Mouse (Mus musculus): Measurements from ENCODE around the gene Prss36. TPM values are rescaled to one million over a fixed set of nuclear protein-coding genes. Genes with fewer than 3 reads are reported as not detected.

Prss36 gene
- polyA plus RNA-seq, 1 experiment from 2014 or later: 3.3 TPM

GRCm38 (mm10) chr7:127935748-127936159 is 10.8 kb downstream of the Prss36 start:
- TF ChIP-seq EP300 (IDR thresholded peaks at IDR 0.05; ENCODE audit: low read depth) (no peak), CTCF (IDR thresholded peaks at IDR 0.05; ENCODE audit: low read depth) (no peak)
- ATAC-seq: peak; percentile 35
- peak overlapping the region; percentile 69 for H3K9ac ChIP-seq (replicated peaks)
- H3K27ac ChIP-seq (ENCODE audit: low read depth): no peak overlapping the region
- H3K27me3 ChIP-seq (ENCODE audit: insufficient read depth, low read length): no peaks in the 10 kb centered on the region
- WGBS (ENCODE audit: insufficient replicate concordance): under 1% methylated on average over 38 of the region's 38 CpGs
- peak overlapping the region; percentile 98 for H3K4me2 ChIP-seq (ENCODE audit: low read depth, low read length)
- H3K4me1 ChIP-seq (ENCODE audit: insufficient read depth): peaks cover 25% of the 10 kb centered on the region
- H3K9me3 ChIP-seq (ENCODE audit: low read length): no peaks in the 10 kb centered on the region
- peak overlapping the region; percentile 61 for H3K4me3 ChIP-seq (ENCODE audit: low read depth, low read length)
- no peak for DNase-seq
- H3K36me3 ChIP-seq (replicated peaks; ENCODE audit: insufficient read depth, low read length): no peaks in the 10 kb centered on the region

- Histone ChIP-seq H3K4me1 (ENCODE audit: insufficient read depth) (peaks cover 25% of the 10 kb centered on the region), H3K9me3 (ENCODE audit: low read length) (no peaks in the 10 kb centered on the region), H3K4me3 (ENCODE audit: low read depth, low read length) (peak overlapping the region; percentile 61), H3K4me2 (ENCODE audit: low read depth, low read length) (peak overlapping the region; percentile 98), H3K27me3 (ENCODE audit: insufficient read depth, low read length) (no peaks in the 10 kb centered on the region), H3K9ac (replicated peaks) (peak overlapping the region; percentile 69), H3K27ac (ENCODE audit: low read depth) (peak overlapping the region; percentile 37; the same call in 1 of the 2 replicates), H3K36me3 (replicated peaks; ENCODE audit: insufficient read depth, low read length) (no peaks in the 10 kb centered on the region)
- DNase-seq (peak; percentile 95), ATAC-seq (peak; percentile 89)
- peak; percentile 100 for TF ChIP-seq CTCF (IDR thresholded peaks at IDR 0.05; ENCODE audit: low read depth)
- TF ChIP-seq EP300 (IDR thresholded peaks at IDR 0.05; ENCODE audit: low read depth): no peak
- WGBS (ENCODE audit: insufficient replicate concordance): 6% methylated on average over 31 of the region's 32 CpGs
Measured at GRCm38 (mm10) chr7:127935028-127935722, 11.3 kb downstream of the Prss36 start.

- H3K4me2 ChIP-seq (ENCODE audit: low read depth, low read length): no peak overlapping the region
- no peak for DNase-seq
Measured at GRCm38 (mm10) chr7:127934075-127934474, 12.4 kb downstream of the Prss36 start.

DNA sequence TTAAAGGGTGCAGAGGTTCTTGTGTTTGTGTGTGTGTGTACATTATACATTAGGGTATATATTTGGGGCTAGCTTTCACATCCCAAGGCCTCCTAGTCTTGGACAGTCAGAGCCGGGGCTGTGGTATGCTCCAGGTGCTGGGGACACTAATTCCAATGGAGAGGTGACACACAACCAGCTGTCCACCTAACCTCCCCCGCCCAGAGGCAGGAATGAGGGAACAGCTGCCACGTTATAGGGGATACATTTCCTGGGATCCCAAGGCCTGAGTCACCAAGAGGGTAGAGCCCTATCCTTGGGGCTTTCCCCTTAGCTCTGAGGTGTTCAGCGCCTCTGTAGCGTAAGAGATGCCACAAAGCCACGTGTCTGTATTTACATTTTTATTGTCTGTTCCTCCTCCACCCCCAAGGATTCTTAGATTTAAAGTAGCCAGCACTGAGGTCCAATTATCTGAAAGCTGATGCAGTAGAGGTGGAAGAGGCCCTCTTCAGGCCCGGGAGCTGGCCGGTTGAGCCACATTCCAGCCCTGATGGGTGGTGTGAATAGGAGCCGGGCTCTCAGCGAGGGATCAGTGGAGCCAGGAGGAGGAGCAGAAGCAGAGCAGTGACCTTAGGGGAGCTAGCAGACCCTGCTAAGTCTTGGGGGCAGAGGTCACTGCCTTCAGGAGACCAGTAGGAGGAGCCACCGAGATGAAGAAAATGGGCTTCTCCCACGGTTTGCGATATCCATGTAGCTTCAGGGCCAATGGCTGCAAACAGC is 14.1 kb downstream of the Prss36 start:
- Histone ChIP-seq H3K27ac (ENCODE audit: low read depth) (peak overlapping the region; percentile 86), H3K4me3 (ENCODE audit: low read depth, low read length) (no peak overlapping the region), H3K36me3 (replicated peaks; ENCODE audit: insufficient read depth, low read length) (no peaks in the 10 kb centered on the region), H3K27me3 (ENCODE audit: insufficient read depth, low read length) (no peaks in the 10 kb centered on the region), H3K9ac (replicated peaks) (no peak overlapping the region; the same call in 1 of the 2 replicates), H3K4me1 (ENCODE audit: insufficient read depth) (peaks cover 34% of the 10 kb centered on the region), H3K9me3 (ENCODE audit: low read length) (no peaks in the 10 kb centered on the region), H3K4me2 (ENCODE audit: low read depth, low read length) (peak overlapping the region; percentile 57; the same call in 1 of the 2 replicates)
- WGBS (ENCODE audit: insufficient replicate concordance): 47% methylated on average over 13 of the region's 13 CpGs
- TF ChIP-seq EP300 (IDR thresholded peaks at IDR 0.05; ENCODE audit: low read depth) (no peak), CTCF (IDR thresholded peaks at IDR 0.05; ENCODE audit: low read depth) (peak; percentile 18; the same call in 1 of the 2 replicates)
- no peak for DNase-seq
- no peak for ATAC-seq

More at GRCm38 (mm10) chr7:127934075-127934474, 12.4 kb downstream of the Prss36 start:
- H3K9me3 ChIP-seq (ENCODE audit: low read length): no peaks in the 10 kb centered on the region
- no peak overlapping the region for H3K27ac ChIP-seq (ENCODE audit: low read depth)
- TF ChIP-seq EP300 (IDR thresholded peaks at IDR 0.05; ENCODE audit: low read depth) (no peak), CTCF (IDR thresholded peaks at IDR 0.05; ENCODE audit: low read depth) (no peak)
- no peak overlapping the region for H3K4me3 ChIP-seq (ENCODE audit: low read depth, low read length)
- peaks cover 25% of the 10 kb centered on the region for H3K4me1 ChIP-seq (ENCODE audit: insufficient read depth)
- H3K36me3 ChIP-seq (replicated peaks; ENCODE audit: insufficient read depth, low read length): no peaks in the 10 kb centered on the region
- no peaks in the 10 kb centered on the region for H3K27me3 ChIP-seq (ENCODE audit: insufficient read depth, low read length)
- H3K9ac ChIP-seq (replicated peaks): no peak overlapping the region
- no peak for ATAC-seq
- 74% methylated on average over 5 of the region's 5 CpGs for whole genome bisulfite sequencing (ENCODE audit: insufficient replicate concordance)

DNA sequence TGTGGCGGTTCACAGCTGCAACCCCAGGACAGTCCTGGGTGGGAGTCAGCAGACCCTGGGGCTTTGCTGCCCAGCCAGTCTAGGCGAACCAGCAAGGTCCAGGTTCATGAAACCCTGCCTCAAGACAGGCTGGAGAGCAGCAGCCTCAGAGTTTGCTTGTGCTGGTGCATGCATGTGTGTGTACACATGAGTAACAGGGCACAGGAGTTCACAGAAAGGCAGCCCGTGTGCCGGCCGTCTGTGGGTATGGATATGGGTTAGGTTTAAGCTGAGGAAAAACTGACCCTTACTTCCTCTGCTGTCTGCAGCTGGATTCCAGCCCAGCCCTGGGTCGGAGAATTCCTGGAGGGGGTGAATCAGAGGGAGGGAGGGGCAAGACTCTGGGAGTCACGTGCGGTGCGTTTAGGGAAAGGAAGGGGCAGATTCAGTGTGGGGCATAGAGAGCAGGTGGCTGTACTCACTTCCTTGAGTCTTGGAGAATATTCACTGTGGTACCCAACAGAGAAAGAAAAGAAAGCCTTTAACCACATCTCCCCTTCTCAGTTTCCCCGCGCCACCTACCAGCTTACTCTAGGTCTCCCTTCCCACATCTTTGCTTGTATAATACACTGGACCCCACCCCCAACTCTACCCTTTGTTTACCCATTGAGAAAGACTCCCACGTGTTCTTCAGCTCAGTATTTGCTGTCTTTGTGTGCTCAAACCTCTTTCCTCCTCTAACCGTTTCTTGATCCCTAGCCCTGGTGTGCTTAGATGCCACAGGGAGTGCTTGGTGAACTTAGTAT is 15.0 kb downstream of the Prss36 start:
- peak overlapping the region; percentile 7 for H3K4me3 ChIP-seq (ENCODE audit: low read depth, low read length)
- ATAC-seq (peak; percentile 63), DNase-seq (peak; percentile 47)
- H3K9ac ChIP-seq (replicated peaks): peak overlapping the region; percentile 40
- 46% methylated on average over 13 of the region's 13 CpGs for WGBS (ENCODE audit: insufficient replicate concordance)
- H3K36me3 ChIP-seq (replicated peaks; ENCODE audit: insufficient read depth, low read length): no peaks in the 10 kb centered on the region
- no peaks in the 10 kb centered on the region for H3K27me3 ChIP-seq (ENCODE audit: insufficient read depth, low read length)
- peak overlapping the region; percentile 57 for H3K4me2 ChIP-seq (ENCODE audit: low read depth, low read length)
- H3K9me3 ChIP-seq (ENCODE audit: low read length): no peaks in the 10 kb centered on the region
- peak overlapping the region; percentile 86 for H3K27ac ChIP-seq (ENCODE audit: low read depth)
- H3K4me1 ChIP-seq (ENCODE audit: insufficient read depth): peaks cover 37% of the 10 kb centered on the region
- TF ChIP-seq CTCF (IDR thresholded peaks at IDR 0.05; ENCODE audit: low read depth): no peak
- TF ChIP-seq EP300 (IDR thresholded peaks at IDR 0.05; ENCODE audit: low read depth): no peak

Data from liver, postnatal 0 days (tissue).